Mouse (Mus musculus): Measurements from ENCODE around the gene Sftpa1. TPM values are rescaled to one million over a fixed set of nuclear protein-coding genes. Genes with fewer than 3 reads are reported as not detected.

The Sftpa1 gene
- not detected in 2 replicates for total RNA-seq (2015)
- total RNA-seq (2017), result not detected in 2 replicates

DNA sequence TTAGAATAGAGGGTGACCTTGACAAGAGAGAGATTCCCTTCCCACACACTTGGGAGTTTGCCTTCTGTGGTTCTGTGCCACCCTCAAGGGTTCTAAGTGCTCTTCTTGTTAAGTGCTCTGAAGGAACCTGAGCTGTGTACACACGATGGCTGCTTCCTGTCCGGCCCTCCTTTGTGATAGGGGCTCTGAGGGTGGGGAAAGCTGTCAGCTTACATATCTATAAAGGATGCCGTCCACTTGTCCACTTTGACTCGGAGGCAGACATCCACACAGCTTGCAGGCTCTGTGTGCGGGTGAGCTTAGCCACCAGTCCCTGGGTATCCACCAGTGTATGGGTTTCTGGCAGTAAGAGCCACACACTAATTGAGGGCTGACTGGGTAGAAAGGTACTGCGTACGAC, at the start of gene Sftpa1:
TSS of gene Sftpa1 (plus strand) at position 243 of the 400 bp plus-strand sequence.
- ATAC-seq (replicated peaks; ENCODE audit: poor library complexity), result no peak

DNA sequence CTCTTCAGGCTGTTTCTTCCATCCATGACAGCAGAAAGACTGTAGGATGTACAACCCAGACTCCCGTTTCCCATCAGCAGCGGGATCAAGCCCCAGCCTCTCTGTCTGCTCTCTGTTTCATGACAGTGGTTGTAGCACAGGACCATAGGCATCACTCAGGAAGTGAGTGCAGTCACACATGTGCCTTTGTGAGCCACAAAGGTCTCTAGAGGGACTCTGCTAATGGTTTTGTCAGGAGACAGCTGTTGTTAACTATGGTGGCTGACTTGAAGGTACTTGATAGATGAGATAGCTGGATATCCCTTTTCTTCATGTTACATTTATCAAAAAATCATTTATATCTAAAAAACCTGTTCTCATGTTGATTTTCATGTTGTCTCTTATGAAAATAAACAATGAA, 49.2 kb upstream of the Sftpa1 start:
- no peak for ATAC-seq (replicated peaks; ENCODE audit: poor library complexity)

- peak; percentile 78 for ATAC-seq (replicated peaks; ENCODE audit: poor library complexity)
Measured at GRCm38 (mm10) chr14:41087509-41087908, 44.1 kb upstream of the Sftpa1 start.

DNA sequence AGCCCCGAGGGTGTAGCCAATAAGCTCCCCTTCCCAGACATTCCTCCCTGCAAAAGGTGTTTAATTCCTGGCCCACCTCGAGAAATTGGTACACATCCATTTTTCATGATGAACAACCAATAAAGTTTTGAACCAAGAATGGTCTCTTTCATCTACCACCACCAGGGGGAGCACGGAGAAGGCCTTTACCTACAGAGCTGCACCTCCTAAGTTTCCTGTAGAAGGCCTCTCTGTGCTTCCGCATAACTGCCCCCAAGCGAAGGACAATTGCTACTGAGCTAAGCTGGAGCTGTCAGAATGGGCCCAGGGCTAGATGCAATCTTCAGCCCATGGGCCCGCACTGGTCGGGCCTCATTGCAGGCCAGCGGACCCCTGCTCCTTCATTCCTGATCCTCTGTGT, 40.8 kb upstream of the Sftpa1 start:
- ATAC-seq (replicated peaks; ENCODE audit: poor library complexity), result peak; percentile 68

DNA sequence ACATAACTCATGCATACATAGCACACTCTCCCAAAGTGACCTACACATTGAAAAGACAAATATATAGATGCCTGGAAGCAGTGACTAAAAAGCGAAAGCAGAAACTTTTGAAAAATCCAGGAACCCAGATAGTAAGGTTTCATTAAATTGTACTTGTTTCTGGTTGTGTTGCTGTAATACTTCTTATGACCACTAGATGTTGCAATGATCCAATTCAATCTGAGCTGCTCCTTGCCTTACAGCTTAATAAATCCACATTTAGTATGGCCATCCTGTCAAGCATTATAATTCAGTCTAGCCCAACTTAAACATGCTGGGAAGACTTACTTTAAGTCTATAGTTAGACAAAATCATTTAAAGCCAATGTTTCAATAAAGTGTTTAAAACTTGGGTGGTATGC, 37.5 kb upstream of the Sftpa1 start:
- peak; percentile 63; the same call in 1 of the 2 replicates for ATAC-seq (replicated peaks; ENCODE audit: poor library complexity)

GRCm38 (mm10) chr14:41096296-41096860, 35.2 kb upstream of the Sftpa1 start:
- ATAC-seq (replicated peaks; ENCODE audit: poor library complexity), result no peak

GRCm38 (mm10) chr14:41098726-41099125, 32.9 kb upstream of the Sftpa1 start:
- ATAC-seq (replicated peaks; ENCODE audit: poor library complexity), result no peak

GRCm38 (mm10) chr14:41100712-41101111, 30.9 kb upstream of the Sftpa1 start:
- ATAC-seq (replicated peaks; ENCODE audit: poor library complexity), result no peak

DNA sequence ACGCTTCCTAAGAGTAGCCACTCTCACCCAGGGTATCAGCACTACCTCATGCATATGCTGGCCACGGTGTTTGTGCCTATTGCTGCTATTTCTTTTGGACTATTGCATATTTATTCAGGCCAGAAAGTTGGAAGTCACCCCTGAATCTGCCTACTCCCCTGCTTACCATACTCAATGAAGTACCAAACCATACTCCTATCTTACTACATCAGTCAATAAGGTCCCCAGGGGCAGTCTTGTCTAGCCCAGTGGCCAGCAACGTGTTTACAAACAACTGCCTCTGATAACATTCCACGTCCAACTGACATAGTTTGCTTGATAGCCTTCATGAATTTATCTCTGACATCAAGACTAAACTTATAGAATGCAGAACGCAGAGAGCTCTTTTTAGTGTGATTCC, 30.3 kb upstream of the Sftpa1 start:
- no peak for ATAC-seq (replicated peaks; ENCODE audit: poor library complexity)

DNA sequence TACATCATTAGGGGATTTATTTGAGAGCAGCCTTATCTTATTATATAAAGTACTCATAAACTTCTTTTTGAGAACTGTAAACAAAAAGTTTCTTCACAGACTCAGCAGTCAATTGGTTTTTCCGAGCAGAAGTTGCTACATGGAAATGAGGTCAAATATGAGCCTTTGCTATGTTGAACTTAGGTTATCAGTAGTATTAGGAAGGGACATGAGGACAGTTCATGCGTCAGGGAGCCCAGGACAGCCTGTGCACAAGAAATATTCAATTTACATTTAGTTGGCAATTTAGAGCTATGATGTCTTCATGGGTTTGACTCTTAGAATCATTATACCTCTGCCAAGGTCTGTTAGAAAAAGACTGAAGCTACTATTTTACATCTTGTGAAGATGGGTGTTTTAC, 29.3 kb upstream of the Sftpa1 start:
- no peak for ATAC-seq (replicated peaks; ENCODE audit: poor library complexity)

DNA sequence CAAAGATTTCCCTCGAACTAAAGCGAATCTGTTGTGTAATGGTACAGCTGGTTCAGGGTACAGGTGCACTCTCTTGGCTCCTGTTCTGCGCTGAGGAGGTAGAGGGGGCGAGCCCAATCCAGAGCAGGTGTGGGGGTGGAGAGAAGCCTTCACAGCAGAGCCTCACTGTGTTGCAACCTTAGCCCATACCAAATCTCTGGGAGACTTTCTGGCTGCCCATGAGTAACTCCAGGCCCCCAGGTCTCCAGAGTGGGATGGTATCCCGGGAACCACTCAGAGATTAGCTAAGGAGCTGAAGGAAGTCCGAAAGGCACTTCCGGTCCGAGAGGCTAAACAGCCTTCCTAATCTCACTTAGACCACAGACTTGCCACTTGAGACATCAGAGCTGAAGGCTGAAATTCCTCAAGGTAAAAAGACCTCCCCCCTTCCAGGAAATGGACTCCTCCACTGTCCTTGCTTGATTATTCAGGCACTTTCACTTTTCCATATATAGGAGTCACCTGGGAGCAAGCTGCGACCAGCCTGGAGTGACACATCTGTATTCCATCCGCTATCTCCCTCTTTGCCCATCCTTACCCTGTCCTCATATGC, 26.6 kb upstream of the Sftpa1 start, which contains the start of gene Mat1a:
TSS of gene Mat1a (plus strand) at position 183 of the 592 bp plus-strand sequence.
- ATAC-seq (replicated peaks; ENCODE audit: poor library complexity), result no peak

- ATAC-seq (replicated peaks; ENCODE audit: poor library complexity), result no peak
Measured at GRCm38 (mm10) chr14:41111031-41111668, 20.4 kb upstream of the Sftpa1 start.

- no peak for ATAC-seq (replicated peaks; ENCODE audit: poor library complexity)
Measured at GRCm38 (mm10) chr14:41112944-41113343, 18.6 kb upstream of the Sftpa1 start.

DNA sequence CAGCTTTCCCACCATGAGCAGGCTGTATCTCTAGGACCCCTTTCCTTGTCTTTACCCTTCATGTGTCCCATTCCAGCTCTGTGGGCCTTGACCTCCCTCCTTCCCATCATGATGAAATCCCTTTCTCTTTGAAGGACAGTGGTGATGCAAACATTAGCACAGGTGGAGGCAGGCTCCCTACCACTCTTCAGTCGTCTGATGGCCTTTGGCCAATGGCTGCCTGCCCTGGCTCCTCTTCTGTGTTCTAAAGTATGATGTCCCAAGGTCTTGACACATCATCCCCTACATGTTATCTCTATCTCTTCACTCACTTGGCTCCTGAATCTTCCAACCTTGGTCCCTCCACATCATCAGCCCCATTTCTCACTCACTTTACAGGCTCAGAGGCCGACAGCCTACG, 15.3 kb upstream of the Sftpa1 start:
- no peak for ATAC-seq (replicated peaks; ENCODE audit: poor library complexity)

DNA sequence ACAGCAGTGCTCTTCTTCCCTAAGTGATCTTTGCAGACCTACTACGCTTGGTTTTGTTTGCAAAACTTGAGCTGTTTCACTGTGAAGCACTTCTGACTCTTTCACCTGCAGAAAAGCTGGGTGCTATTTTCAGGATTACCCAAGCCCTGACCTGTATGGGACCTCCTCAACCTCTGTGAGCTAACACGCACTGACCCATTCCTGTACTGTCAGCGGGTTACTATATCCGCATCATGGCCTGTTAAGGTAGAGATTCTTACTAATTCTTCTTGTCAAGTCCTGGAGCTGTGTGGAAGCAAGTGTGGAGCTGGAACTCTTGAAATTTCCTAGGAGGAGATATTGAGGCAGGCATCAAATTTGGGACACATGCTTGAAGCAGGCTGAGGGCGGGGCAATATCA, 6.9 kb upstream of the Sftpa1 start:
- no peak for ATAC-seq (replicated peaks; ENCODE audit: poor library complexity)

- 0 out of 2 replicates have a peak, but pooled peaks have one; percentile 39 for ATAC-seq (replicated peaks; ENCODE audit: poor library complexity)
Measured at GRCm38 (mm10) chr14:41127997-41128396, 3.6 kb upstream of the Sftpa1 start.

DNA sequence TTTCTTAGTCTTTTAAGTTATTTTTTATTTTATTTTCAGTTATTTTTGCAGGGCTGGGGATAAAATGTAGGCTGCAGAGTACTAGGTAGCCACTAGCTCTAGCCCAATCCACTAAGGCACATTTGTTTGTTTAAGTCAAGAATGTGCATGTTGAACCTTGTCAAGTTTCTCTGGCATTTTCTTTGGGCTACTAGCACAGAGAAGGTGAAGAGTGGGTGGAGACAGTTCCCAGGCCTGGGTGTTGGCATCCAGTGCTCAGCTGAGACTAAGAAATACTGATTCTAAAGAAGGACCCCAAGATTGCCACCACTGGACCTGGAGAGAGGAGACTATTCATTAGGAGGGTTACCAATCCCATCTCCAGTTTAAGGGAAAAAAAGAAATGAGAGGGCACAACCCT, 5.4 kb downstream of the Sftpa1 start:
- ATAC-seq (replicated peaks; ENCODE audit: poor library complexity), result no peak

- ATAC-seq (replicated peaks; ENCODE audit: poor library complexity), result no peak
Measured at GRCm38 (mm10) chr14:41140686-41141085, 9.1 kb downstream of the Sftpa1 start.

- no peak for ATAC-seq (replicated peaks; ENCODE audit: poor library complexity)
Measured at GRCm38 (mm10) chr14:41146035-41146434, 14.5 kb downstream of the Sftpa1 start.

- ATAC-seq (replicated peaks; ENCODE audit: poor library complexity), result no peak
Measured at GRCm38 (mm10) chr14:41146922-41147321, 15.3 kb downstream of the Sftpa1 start.

DNA sequence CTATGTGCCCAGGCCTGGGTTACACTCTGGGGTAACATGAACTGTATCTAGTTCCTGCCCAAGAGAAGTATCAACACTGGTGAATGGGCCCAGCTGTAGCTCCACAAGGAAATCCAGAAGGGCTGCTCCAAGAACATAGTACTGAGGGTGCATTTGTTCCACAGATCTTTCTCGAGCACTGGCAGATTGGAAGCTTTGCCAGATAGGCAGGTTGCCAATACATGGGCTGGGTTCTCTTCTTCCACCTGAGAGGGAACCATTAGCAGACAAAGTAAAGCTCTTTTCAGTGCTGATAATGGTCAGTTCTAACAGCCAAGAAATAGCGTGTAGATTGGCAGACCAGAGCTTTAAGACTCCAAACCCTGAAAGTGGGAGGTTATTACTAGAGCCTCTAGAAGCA, 15.8 kb downstream of the Sftpa1 start:
- no peak for ATAC-seq (replicated peaks; ENCODE audit: poor library complexity)

- no peak for ATAC-seq (replicated peaks; ENCODE audit: poor library complexity)
Measured at GRCm38 (mm10) chr14:41151220-41151898, 19.8 kb downstream of the Sftpa1 start, which contains the start of gene Mbl1. Gene Mbl1, plus strand, starts transcription at chr14:41151458.
